Mouse (Mus musculus): Measurements from ENCODE around the gene Pex19.

Gene Pex19

DNA sequence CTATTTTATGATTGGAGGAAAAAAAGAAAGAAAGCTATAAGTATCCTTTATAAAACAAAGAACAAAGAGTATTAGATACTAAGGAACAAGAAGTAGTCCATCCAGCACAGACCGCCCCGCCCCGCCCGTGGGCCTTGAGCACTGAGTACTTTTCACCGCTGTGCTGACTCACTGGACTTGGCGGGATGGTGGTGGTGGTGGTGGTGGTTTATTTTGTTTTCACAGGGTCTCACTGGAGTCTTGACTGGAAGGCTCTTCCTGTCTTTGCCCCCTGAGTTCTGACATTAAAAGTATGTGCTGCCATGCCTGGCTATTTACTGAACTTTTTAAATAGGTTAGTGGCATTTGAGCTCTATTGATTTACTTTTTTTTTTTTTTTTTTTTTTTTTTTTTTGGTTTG, 56.5 kb downstream of the Pex19 start:
- no peak for DNase-seq (ENCODE audit: low spot score in 2 of 2)

- no peak for DNase-seq (ENCODE audit: low spot score in 2 of 2)
These were observed 57.4 kb downstream of the Pex19 start for GRCm38 (mm10) chr1:172183915-172184314.
